Mouse (Mus musculus): ENCODE measurements around the gene S100a5. TPM values are rescaled to one million over a fixed set of nuclear protein-coding genes. Genes with fewer than 3 reads are reported as not detected.

S100a5 gene
- polyA plus RNA-seq, 1 experiment: not detected

DNA sequence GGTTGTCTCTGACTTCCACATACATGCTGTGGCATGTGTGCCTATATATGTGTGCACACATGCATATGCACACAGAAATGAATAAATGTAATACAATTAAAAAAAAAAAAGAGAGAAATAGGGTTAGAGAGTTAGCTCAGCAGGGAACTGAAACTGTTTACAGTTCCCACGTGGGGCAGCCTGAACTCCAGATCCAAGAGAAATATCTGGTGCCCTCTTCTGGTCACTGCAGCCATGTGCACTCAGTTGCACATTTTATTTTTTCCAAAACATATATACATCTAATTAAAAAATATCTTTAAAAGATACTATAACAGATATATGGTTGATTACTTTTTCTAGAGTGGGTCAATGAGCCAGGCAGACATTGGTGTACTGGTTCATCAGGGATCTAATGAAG, 9.3 kb downstream of the S100a5 start:
- TF ChIP-seq CTCF (IDR thresholded peaks at IDR 0.05; ENCODE audit: low read depth, low read length) (no peak), POLR2A (IDR thresholded peaks at IDR 0.05; ENCODE audit: borderline replicate concordance, low read depth, low read length) (no peak)
- Histone ChIP-seq H3K27ac (ENCODE audit: insufficient read depth, low read depth, low read length) (no peak overlapping the region), H3K4me1 (ENCODE audit: control insufficient read depth, insufficient read depth, low read length) (peaks cover 19% of the 10 kb centered on the region), H3K4me3 (ENCODE audit: insufficient read depth, low read length) (no peak overlapping the region)

DNA sequence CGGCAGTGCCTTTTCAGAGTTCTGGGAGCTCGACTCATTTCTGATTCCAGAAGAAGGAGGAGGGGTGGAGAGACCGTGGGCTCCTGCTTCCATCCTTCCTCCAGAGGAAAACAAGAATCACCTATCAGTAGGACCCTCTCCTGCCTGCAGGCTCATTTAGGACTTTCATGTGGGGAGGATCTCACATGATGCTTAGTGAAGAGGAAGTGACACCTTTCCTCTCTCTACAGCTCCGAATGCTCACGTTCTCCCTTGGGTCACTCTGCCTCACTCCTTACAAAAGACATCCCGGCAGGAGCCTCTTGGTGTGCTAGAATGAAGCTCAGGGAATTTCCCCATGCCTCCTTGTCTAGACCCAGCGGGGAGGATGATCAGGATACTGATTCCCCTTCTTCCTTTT, 13.2 kb downstream of the S100a5 start:
- no peak overlapping the region for H3K27ac ChIP-seq (ENCODE audit: insufficient read depth, low read depth, low read length)
- TF ChIP-seq CTCF (IDR thresholded peaks at IDR 0.05; ENCODE audit: low read depth, low read length) (no peak), POLR2A (IDR thresholded peaks at IDR 0.05; ENCODE audit: borderline replicate concordance, low read depth, low read length) (no peak)
- H3K4me1 ChIP-seq (ENCODE audit: control insufficient read depth, insufficient read depth, low read length): peaks cover 2% of the 10 kb centered on the region; the same call in 1 of the 2 replicates

DNA sequence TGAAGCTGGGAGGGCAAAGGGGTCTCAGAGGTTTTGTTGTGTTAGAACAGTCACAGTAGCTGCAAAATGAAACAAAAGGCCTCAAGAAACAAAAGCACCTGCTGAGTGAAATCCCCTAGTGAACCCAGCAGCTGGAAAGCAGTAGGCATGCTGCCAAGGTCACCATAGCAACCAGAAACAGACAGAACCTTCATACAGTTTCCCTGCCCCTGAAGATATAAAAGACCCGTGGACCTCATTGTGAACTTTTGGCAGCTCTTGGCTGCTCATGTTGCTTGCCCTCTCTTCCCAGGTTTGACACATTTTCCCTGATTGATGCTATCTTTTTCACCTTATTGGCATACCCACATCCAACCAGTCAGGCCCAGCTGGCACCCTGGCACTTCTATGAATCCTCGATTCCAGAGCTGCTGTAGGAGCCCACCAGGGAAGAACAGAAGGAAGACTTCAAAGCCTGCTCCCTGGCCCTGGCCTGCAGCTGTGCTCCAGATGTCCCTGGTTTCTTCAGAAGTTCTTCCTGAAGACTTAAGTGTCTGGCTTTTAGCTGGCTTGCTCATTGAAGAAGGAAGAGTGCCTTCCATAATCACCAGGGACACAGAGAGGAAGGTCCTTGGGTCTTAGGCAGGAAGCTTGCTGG, 15.2 kb downstream of the S100a5 start:
- no peak for TF ChIP-seq CTCF (IDR thresholded peaks at IDR 0.05; ENCODE audit: low read depth, low read length)
- no peak for TF ChIP-seq POLR2A (IDR thresholded peaks at IDR 0.05; ENCODE audit: borderline replicate concordance, low read depth, low read length)
- Histone ChIP-seq H3K4me3 (ENCODE audit: insufficient read depth, low read length) (no peak overlapping the region), H3K27ac (ENCODE audit: insufficient read depth, low read depth, low read length) (no peak overlapping the region), H3K4me1 (ENCODE audit: control insufficient read depth, insufficient read depth, low read length) (peaks cover 7% of the 10 kb centered on the region)

More for the DNA sequence above, 13.2 kb downstream of the S100a5 start:
- no peak overlapping the region for H3K4me3 ChIP-seq (ENCODE audit: insufficient read depth, low read length)

DNA sequence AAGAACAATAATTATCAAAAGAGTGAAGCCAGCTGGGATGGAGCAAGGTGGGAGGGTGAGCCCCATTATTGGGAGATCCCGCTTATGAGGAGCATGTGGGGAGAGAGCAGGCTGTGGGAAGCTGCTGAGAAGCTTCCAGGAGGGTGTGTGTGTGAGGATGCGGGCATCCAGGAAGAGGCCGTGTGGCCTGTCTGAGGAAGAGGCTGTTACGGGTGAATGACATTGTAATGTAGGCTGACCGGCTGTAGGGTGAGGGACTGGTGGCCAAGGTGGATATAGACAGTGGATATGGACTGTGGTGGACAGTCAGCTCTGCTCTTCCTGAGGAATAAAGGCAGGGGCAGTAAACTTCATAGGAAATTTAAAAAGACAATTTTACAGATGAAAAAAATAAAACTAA, 17.2 kb downstream of the S100a5 start:
- Histone ChIP-seq H3K4me3 (ENCODE audit: insufficient read depth, low read length) (no peak overlapping the region), H3K27ac (ENCODE audit: insufficient read depth, low read depth, low read length) (no peak overlapping the region), H3K4me1 (ENCODE audit: control insufficient read depth, insufficient read depth, low read length) (peaks cover 10% of the 10 kb centered on the region)
- TF ChIP-seq POLR2A (IDR thresholded peaks at IDR 0.05; ENCODE audit: borderline replicate concordance, low read depth, low read length): no peak
- TF ChIP-seq CTCF (IDR thresholded peaks at IDR 0.05; ENCODE audit: low read depth, low read length): no peak

DNA sequence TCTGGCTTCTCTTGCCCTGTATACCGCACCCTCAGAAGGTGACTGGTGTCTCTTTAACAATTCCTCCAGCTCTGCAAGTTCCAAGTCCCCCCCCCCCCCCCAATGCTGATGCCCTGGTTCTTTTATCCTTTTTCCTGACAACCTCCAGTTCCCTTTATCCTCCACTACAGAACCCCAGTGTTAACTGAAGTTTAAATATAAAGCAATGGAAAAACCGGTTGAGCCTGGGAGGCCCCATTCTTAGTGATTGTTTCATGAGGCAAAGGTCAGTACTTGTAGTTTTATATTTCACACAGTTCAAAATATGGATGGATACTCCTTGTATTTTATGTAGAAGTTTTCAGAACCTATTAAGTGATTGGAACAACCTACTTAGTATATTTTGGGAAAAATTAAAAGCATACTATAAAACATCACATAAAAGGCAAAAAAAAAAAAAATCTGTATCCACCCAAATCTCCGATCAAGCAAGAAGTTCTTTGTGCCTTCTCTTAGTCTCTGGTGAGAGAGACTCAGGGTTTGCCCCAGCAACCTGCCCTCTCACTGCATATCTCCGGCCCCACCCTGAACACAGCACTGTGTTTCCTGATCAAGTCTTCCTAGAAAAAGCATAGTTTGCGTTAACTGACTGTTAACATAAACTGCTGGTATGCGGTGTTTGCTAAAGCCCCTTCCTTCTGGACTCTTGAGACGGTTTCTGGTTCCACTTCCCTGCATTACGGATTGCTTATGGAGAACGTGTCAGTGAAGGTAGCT, 18.1 kb downstream of the S100a5 start:
- Histone ChIP-seq H3K4me3 (ENCODE audit: insufficient read depth, low read length) (no peak overlapping the region), H3K4me1 (ENCODE audit: control insufficient read depth, insufficient read depth, low read length) (peaks cover 10% of the 10 kb centered on the region), H3K27ac (ENCODE audit: insufficient read depth, low read depth, low read length) (no peak overlapping the region)
- TF ChIP-seq POLR2A (IDR thresholded peaks at IDR 0.05; ENCODE audit: borderline replicate concordance, low read depth, low read length) (no peak), CTCF (IDR thresholded peaks at IDR 0.05; ENCODE audit: low read depth, low read length) (no peak)

DNA sequence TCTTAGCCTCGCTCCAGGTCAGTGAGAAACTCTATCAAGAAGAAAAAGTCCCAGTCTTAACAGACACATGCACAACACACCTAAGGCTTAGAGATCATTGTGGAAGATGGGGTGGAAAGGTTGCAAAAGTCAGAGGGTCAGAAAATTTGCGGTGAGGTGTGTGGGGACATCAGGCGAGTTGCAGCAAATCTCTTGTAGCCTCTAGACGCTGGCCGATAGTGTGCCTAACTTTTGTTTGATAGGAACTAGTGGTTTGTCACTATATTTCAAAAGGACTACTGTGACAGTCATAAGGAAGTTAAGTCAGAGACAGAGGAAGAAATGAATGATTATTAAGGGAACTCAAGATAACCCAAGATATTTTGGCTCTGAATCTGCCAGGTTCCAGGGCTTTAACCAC, 19.0 kb downstream of the S100a5 start:
- TF ChIP-seq POLR2A (IDR thresholded peaks at IDR 0.05; ENCODE audit: borderline replicate concordance, low read depth, low read length) (no peak), CTCF (IDR thresholded peaks at IDR 0.05; ENCODE audit: low read depth, low read length) (no peak)
- H3K4me3 ChIP-seq (ENCODE audit: insufficient read depth, low read length): no peak overlapping the region
- H3K4me1 ChIP-seq (ENCODE audit: control insufficient read depth, insufficient read depth, low read length): peaks cover 13% of the 10 kb centered on the region
- no peak overlapping the region for H3K27ac ChIP-seq (ENCODE audit: insufficient read depth, low read depth, low read length)

DNA sequence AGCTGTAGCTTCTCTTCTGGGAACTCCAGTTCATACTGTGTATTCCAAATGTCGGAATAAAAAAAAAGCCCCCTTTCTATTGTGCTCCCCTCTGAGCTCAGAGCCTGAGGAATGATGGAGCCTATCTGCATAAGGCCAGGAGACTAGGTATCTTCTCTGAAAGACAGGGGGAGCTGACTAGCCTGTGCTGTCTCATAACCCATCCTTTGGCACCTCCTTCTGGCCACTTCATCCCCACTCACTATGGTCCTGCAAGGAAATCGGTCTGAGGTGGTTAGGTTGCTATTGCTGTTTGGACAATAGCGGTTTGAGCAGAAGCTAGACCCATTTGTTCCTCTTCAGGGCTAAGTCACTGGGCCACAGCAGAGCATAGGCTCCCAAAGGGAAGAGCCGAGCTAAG, 19.5 kb downstream of the S100a5 start:
- TF ChIP-seq POLR2A (IDR thresholded peaks at IDR 0.05; ENCODE audit: borderline replicate concordance, low read depth, low read length) (no peak), CTCF (IDR thresholded peaks at IDR 0.05; ENCODE audit: low read depth, low read length) (no peak)
- Histone ChIP-seq H3K4me1 (ENCODE audit: control insufficient read depth, insufficient read depth, low read length) (peaks cover 13% of the 10 kb centered on the region), H3K4me3 (ENCODE audit: insufficient read depth, low read length) (no peak overlapping the region), H3K27ac (ENCODE audit: insufficient read depth, low read depth, low read length) (no peak overlapping the region)

DNA sequence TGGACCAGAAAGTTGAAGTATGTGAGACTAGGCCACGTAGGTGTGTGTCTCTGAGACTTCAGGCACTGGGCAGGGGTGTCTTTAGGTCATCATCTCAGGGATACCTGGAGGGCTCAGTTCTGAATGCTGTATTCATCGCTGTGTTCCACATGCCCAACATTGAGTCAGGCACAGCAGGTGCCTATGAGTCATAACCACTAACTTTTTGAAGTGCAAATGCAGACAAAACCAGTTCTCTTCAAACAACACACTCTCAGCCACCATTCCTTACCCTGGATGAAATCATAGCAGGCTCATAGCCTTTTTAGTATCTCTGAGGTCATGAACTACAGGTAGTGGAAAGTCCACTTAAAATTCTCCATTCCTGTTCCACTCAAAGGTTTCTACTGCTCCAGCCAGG, 21.0 kb downstream of the S100a5 start:
- no peak overlapping the region for H3K4me3 ChIP-seq (ENCODE audit: insufficient read depth, low read length)
- H3K27ac ChIP-seq (ENCODE audit: insufficient read depth, low read depth, low read length): no peak overlapping the region
- H3K4me1 ChIP-seq (ENCODE audit: control insufficient read depth, insufficient read depth, low read length): peaks cover 13% of the 10 kb centered on the region
- TF ChIP-seq POLR2A (IDR thresholded peaks at IDR 0.05; ENCODE audit: borderline replicate concordance, low read depth, low read length): no peak
- no peak for TF ChIP-seq CTCF (IDR thresholded peaks at IDR 0.05; ENCODE audit: low read depth, low read length)

DNA sequence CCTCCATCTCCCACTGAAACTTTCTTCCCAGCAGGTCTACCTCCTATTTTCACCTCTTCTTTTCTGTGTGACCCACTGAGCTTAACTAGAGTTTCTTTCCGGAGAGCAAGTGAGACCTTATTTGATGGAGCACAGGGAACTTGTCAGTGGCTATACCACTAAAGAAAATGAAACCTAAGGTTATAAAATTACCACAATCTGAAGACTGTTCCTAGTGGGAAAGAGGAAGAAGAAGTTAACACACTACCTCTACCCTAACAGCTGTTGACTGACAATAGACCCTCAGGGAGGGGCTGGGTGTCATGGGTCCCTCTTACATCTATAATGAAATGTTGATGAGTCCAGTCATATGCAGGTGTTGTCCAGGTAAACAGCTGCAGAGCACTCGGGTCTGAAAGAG, 23.7 kb downstream of the S100a5 start:
- TF ChIP-seq POLR2A (IDR thresholded peaks at IDR 0.05; ENCODE audit: borderline replicate concordance, low read depth, low read length) (no peak), CTCF (IDR thresholded peaks at IDR 0.05; ENCODE audit: low read depth, low read length) (no peak)
- H3K4me3 ChIP-seq (ENCODE audit: insufficient read depth, low read length): no peak overlapping the region
- H3K27ac ChIP-seq (ENCODE audit: insufficient read depth, low read depth, low read length): no peak overlapping the region
- peaks cover 13% of the 10 kb centered on the region for H3K4me1 ChIP-seq (ENCODE audit: control insufficient read depth, insufficient read depth, low read length)
